Mouse (Mus musculus) layer of hippocampus, postnatal 14 days (tissue): ENCODE data around the gene Lsr. TPM values are rescaled to one million over a fixed set of nuclear protein-coding genes. Genes with fewer than 3 reads are reported as not detected.

ENCODE experiments used
- DNase-seq, 2 experiments: peaks; one replicate each; pipeline ENCODE4 v3.0.0; 2021 to 2022; ENCODE audit warnings: low spot score in 2 of 2, mixed read lengths in 1 of 2
- long read RNA-seq, 2 experiments: library from polyadenylated mRNA; stranded (forward); transcript quantifications; one replicate each; pipeline ENCODE4 v2.0.0; 2021
- total RNA-seq, 2 experiments: library from RNA; stranded (reverse); gene quantifications; 2 replicates each; pipeline ENCODE4 v1.2.3; 2021

Lsr gene
- 10 to 100 TPM in 1 of 2 experiments, 1 to 10 TPM in 1; 9.0 to 11.4 TPM for total RNA-seq
- long read RNA-seq, experiment 1, transcript Lsr-203 (9 exons, 2,071 nt) = major isoform, 8 of 35 reads
- long read RNA-seq, experiment 1, transcript Lsr-201 (10 exons, 2,167 nt) = minor isoform, 6 of 35 reads
- long read RNA-seq, experiment 1, partial matches to known transcripts = 5 of 35 reads
- long read RNA-seq, experiment 1, other reads (novel, unspliced or antisense) = 15 of 35 reads
- long read RNA-seq, experiment 2, transcript Lsr-203 (9 exons, 2,071 nt) = major isoform, 10 of 20 reads
- long read RNA-seq, experiment 2, partial matches to known transcripts = 4 of 20 reads
- long read RNA-seq, experiment 2, other reads (novel, unspliced or antisense) = 4 of 20 reads

DNA sequence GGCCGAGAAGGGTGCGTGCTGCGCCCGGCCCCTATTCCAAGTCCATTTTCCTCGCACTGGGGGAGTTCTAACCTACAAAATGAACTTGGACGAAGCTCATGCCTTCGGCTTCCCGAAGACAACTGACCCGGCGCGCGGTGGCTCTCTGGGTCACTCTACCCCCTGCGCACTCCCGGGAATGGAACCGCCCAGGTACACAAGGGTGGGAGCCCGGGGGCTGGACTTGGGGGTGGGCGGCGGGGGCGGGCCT is at the start of gene Lsr:
Gene Lsr, minus strand, starts transcription at position 214 of the 250 bp plus-strand sequence.
- DNase-seq = no peak

DNA sequence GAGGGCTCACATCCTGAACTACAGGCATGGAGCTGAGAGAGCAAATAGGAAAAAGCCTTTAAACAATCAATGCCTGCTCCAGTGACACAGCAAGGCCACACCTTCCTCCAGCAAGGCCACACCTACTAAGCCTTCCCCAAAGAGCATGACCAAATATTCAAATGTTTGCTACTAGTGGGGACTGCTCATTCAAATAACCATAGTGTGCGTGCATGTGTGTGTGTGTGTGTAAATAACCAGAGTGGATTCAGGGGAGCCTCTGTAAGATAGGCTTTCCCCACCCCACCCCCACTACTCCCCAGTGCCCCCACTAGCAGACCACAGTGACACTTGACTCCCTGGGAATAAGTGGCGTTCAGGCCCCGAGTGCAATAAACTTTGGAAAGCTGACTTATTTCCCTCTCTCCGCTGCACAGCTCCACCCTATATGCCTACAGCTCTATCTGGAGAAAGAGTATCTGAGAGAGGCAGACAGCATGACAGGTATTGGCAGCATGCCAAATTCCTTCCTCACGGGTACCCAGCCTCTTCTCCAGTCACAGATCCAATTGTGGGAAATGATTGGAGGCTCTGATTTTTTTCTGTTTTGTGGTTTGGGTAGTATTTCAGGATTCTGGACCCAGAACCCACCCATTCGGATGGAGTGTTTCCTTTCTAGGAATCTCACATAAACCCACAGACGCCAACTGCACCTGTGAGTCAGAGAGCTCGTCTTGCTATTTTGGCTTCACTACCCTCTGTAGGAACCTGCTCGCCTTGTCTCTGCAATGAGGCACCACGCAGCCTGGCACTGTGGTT is 44.0 kb upstream of the Lsr start:
- DNase-seq = no peak

GRCm38 (mm10) chr7:31012971-31013370 is 39.7 kb upstream of the Lsr start:
- DNase-seq = no peak

DNA sequence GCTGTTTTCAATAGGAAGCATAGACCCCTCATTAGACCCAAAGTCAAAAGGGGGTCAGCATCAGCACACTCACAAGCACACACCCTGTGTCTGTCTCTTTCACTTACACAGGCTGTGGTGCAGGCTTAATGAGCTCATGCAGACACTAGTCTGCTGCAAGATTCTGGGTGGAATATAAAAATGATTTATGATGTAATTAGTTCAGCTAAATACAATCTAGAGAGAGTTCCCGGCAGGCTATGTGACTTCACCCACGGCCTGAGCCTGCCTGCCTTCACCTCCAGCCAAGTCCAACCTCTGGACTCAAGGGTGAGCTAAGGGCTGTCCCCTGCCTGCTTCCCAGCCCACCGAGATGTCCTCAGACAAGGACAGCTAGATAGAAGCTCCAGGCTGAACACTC is 35.6 kb upstream of the Lsr start:
- no peak for DNase-seq

- no peak for DNase-seq
Observed at GRCm38 (mm10) chr7:31008175-31008574, 34.9 kb upstream of the Lsr start.

GRCm38 (mm10) chr7:31007775-31008174 is 34.5 kb upstream of the Lsr start:
- DNase-seq = no peak

GRCm38 (mm10) chr7:31002650-31003049 is 29.4 kb upstream of the Lsr start:
- DNase-seq = no peak

- DNase-seq = peak in 1 of 2 experiments; percentile 18
Observed at GRCm38 (mm10) chr7:31000505-31001020, 27.3 kb upstream of the Lsr start.

DNA sequence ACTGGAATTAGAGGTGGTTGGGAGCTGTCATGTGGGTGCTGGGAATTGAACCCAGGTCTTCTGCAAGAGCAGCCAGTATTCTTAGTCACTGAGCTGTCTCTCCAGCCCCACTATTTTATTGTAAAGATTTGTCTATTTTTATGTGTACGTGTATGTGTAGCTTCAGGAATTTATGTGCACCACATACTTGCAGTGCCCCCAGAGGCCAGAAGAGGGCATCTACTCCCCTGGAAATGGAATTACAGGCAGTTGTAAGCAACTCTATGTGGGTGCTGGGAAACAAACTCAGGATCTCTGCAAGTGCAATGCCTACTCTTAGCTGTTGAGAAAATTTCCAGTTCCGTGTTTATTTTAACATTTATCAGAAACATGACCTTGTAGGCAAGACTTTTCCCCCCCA is 23.2 kb upstream of the Lsr start:
- DNase-seq = no peak

- DNase-seq = no peak
Observed at GRCm38 (mm10) chr7:30993986-30994385, 20.7 kb upstream of the Lsr start.

DNA sequence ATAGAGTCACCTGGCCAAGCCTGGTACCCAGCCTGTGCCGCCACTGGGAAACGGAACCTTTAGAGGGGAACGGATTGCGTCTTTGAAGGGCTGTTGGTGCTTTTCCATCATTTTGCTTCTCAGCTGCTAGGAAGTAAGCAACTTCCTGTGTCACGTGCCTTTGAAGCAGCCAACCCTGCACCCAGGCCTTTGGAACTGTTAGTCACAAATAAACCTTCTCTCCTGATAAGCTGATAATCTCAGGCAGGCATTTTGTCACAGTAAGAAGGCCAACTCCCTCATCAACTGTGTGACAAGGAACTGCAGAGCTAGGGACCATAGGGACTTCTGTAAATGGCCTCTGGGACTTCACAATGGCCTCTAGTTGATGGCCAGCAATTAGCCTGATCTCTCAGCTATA is 18.9 kb upstream of the Lsr start:
- DNase-seq = no peak

DNA sequence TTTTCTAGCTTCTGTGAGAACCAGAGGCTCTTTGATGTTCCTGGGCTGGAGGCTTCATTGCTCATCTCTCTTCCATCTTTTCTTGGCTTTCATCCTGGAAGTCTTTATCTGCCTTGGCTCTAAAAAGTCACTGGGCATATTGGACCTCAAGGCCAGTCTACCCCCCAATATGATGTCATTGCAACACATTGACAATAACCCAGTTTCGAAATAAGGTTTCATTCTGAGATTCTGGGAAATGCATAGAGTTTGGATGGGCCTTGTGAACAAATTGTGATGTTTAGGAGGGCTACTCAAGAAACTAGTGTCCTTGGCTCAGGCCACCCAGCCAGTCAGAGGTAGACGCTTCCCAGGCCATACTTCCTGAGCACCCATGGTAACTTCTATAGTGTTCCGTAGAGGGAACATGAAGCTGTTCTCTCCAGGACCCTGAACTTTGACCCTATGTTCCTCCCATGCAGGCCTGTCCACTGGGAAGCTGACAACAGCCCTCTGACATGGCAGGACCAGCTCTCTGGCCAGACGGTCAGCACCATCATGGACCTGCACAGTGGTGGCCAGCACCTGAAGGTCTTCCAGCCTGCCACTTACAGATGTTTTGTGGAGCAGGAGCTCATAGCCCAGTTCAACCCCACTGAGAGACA is 15.4 kb upstream of the Lsr start:
- DNase-seq = no peak

GRCm38 (mm10) chr7:30985357-30985756 is 12.1 kb upstream of the Lsr start:
- no peak for DNase-seq

DNA sequence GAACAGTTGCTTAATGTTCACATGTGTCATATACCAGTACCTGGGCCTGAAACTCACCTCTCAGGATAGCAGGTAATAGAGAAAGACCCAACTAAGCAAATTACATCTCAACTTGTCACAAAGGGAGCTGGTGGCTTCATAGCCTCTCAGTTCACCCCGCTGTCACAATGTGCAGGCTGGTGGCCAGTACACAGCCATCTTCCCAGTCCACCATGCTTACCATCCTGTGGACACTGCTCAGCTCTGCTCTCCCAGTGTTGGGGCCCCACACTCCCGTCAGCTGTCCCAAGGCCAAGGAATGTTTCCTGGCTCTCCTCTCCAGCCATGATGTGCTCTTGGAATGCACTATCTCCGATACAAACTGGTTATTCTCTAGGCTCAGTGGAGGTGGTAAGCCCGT is 8.4 kb upstream of the Lsr start:
- DNase-seq = no peak

GRCm38 (mm10) chr7:30973501-30974289 is 431 bp upstream of the Lsr start, which contains the start of gene Fam187b:
Fam187b (plus strand) TSS chr7:30973790.
- peak; percentile 74 to 77 for DNase-seq

GRCm38 (mm10) chr7:30972426-30973250 is 626 bp downstream of the Lsr start:
- no peak for DNase-seq

GRCm38 (mm10) chr7:30971901-30972300 is 1.4 kb downstream of the Lsr start:
- DNase-seq = no peak

GRCm38 (mm10) chr7:30969174-30969573 is 4.1 kb downstream of the Lsr start:
- no peak for DNase-seq

DNA sequence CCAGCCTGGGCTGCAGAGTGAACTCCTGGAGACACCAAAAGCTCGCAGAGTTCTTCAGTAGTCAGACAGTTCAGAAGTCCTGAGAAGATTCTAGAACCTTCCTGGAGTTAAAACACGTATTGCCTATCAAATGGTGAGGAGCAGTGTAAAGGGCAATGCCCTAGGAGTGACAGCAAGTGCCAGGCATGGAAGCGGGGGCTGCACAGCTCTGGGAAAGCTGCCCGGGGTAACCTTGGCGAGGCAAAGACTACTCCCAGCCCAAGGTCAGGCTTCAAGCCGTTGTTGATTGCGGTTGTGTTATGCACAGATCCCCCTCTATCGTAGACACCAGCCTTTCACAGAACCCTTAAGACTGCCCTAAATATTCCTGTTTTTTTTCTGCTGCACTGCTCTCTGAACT is 4.7 kb downstream of the Lsr start:
- no peak for DNase-seq

DNA sequence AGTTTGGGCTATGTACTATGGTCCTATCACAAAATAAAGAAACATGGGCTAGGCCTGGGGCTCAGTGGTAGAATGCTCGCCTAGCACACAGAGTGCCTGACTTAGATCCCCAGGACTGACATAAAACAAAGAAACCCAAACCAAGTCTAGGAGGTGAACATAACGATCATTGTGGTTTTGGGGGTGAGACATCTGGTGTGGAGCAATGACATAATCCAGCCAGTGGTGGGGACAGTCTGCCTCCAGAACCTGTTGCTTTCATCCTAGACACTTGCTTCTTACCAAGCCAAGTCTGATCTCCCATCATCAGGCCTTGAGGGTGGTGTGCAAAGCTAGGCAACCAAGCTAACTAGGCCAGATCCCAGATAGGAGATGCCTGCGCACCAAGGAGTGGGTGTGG is 6.6 kb downstream of the Lsr start:
- no peak for DNase-seq
